Mouse (Mus musculus) liver, postnatal 0 days (tissue): ENCODE measurements around the gene Ptgds. TPM values are rescaled to one million over a fixed set of nuclear protein-coding genes. Genes with fewer than 3 reads are reported as not detected.
A peak's percentile ranks its signal among the peaks of the same experiment; 100 is the strongest.

ENCODE experiments used
- ATAC-seq: fragments of 200-750 bp; cut with Nextera tagmentation; 2 replicates; pipeline ENCODE4 v1.8.0; 2017; ENCODE audit warnings: mild to moderate bottlenecking, moderate library complexity
- DNase-seq: peaks from one replicate; pipeline ENCODE4 v3.0.0-alpha.2; 2016
- H3K27ac ChIP-seq: fragments of 300-500 bp; sonication (generic); 2 replicates; pipeline ENCODE4 v1.5.1; 2014; ENCODE audit warnings: antibody characterized with exemption, moderate library complexity, mild to moderate bottlenecking, low read depth
- H3K27me3 ChIP-seq: fragments of 300-500 bp; sonication (generic); 2 replicates; pipeline ENCODE4 v1.6.1; 2014; ENCODE audit warnings: low read length, control low read depth, mixed read lengths; ENCODE audit not compliant: insufficient read depth
- H3K36me3 ChIP-seq: fragments of 300-500 bp; sonication (generic); replicated peaks from 2 replicates; pipeline ENCODE4 v1.6.1; 2014; ENCODE audit warnings: mild to moderate bottlenecking, control low read depth, low read length, moderate library complexity, mixed read lengths; ENCODE audit not compliant: insufficient read depth
- H3K4me1 ChIP-seq: fragments of 300-500 bp; sonication (generic); 2 replicates; pipeline ENCODE4 v1.6.1; 2014; ENCODE audit warnings: antibody characterized with exemption, mild to moderate bottlenecking, control low read depth; ENCODE audit not compliant: insufficient read depth
- H3K4me2 ChIP-seq: fragments of 300-500 bp; sonication (generic); 2 replicates; pipeline ENCODE4 v1.6.1; 2014; ENCODE audit warnings: low read depth, mild to moderate bottlenecking, low read length, moderate library complexity, mixed read lengths
- H3K4me3 ChIP-seq: fragments of 300-500 bp; sonication (generic); 2 replicates; pipeline ENCODE4 v1.5.1; 2014; ENCODE audit warnings: low read depth, low read length
- H3K9ac ChIP-seq: fragments of 300-500 bp; sonication (generic); replicated peaks from 2 replicates; pipeline ENCODE4 v1.6.1; 2014; ENCODE audit warnings: mild to moderate bottlenecking, moderate library complexity
- H3K9me3 ChIP-seq: fragments of 300-500 bp; sonication (generic); 2 replicates; pipeline ENCODE4 v1.6.1; 2016; ENCODE audit warnings: mild to moderate bottlenecking, control low read depth, low read length, mixed read lengths
- CTCF ChIP-seq: sonication (generic); IDR thresholded peaks from 2 replicates; pipeline ENCODE4 v1.5.1; 2016; ENCODE audit warnings: antibody characterized with exemption, low read depth
- EP300 ChIP-seq: IDR thresholded peaks from 2 replicates; pipeline ENCODE4 v1.6.1; 2016; ENCODE audit warnings: antibody characterized with exemption, low read depth, mild to moderate bottlenecking
- WGBS: fragments of 180-500 bp; shearing (Covaris S2); extraction: QIAGEN DNeasy Blood & Tissue Kit; methylation state at CpG from one replicate; pipeline ENCODE4 v1.1.7; 2014; ENCODE audit not compliant: insufficient replicate concordance; 5-methylcytosine and 5-hydroxymethylcytosine counted together
- polyA plus RNA-seq: library from polyadenylated mRNA; unstranded; fragments of >200 nt; fragmentation: Nextera tagmentation; extraction: Ambion mirVana; gene quantifications from 2 replicates; pipeline ENCODE4 v1.2.1, GENCODE M21; 2015

Ptgds gene
- polyA plus RNA-seq, 1 experiment from 2014 or later: 1.0 TPM

DNA sequence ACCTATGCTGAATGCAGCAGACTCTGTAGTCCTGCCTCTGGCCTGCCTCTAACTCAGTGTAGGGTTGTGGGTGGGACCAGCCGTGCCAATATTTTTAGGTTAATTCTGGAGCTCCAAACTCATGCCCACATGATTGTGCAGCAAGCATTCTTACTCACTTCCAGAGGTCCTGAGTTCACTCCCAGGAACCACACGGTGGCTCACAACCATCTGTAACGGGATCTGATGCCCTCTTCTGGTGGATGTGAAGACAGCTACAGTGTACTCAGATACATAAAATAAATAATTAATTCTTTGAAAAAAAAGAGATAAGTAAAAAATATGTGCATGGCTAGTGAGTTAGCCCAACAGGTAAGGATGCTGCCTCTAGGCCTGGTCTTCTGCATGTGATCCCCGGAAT, 26.6 kb upstream of the Ptgds start:
- no peaks in the 10 kb centered on the region for H3K27me3 ChIP-seq
- 42% methylated on average over 4 of the region's 4 CpGs for WGBS
- H3K4me2 ChIP-seq: no peak overlapping the region
- TF ChIP-seq CTCF (peak; percentile 64), EP300 (no peak)
- no peaks in the 10 kb centered on the region for H3K9me3 ChIP-seq
- no peak overlapping the region for H3K4me3 ChIP-seq
- no peak overlapping the region for H3K9ac ChIP-seq
- DNase-seq: no peak
- no peaks in the 10 kb centered on the region for H3K36me3 ChIP-seq
- ATAC-seq: no peak
- no peak overlapping the region for H3K27ac ChIP-seq
- H3K4me1 ChIP-seq: peaks cover 14% of the 10 kb centered on the region

- Histone ChIP-seq H3K4me3 (no peak within 1 kb of the TSS), H3K9me3 (no peaks in the 10 kb centered on the region), H3K4me2 (no peak within 1 kb of the TSS), H3K36me3 (no peaks in the 10 kb centered on the region), H3K27me3 (no peaks in the 10 kb centered on the region), H3K9ac (no peak within 1 kb of the TSS), H3K27ac (no peak within 1 kb of the TSS), H3K4me1 (no peaks in the 10 kb centered on the region)
- DNase-seq (no peak), ATAC-seq (no peak)
- TF ChIP-seq CTCF (no peak), EP300 (no peak)
- WGBS: 77% methylated on average over 5 of the region's 5 CpGs
Observed at GRCm38 (mm10) chr2:25493476-25493961, 23.7 kb upstream of the Ptgds start, which contains the start of gene Lcn12. Gene Lcn12 (minus strand): TSS chr2:25493911.

GRCm38 (mm10) chr2:25492988-25493387, 23.1 kb upstream of the Ptgds start:
- no peaks in the 10 kb centered on the region for H3K9me3 ChIP-seq
- H3K4me1 ChIP-seq: no peaks in the 10 kb centered on the region
- H3K4me2 ChIP-seq: no peak overlapping the region
- no peak for DNase-seq
- H3K9ac ChIP-seq: no peak overlapping the region
- no peaks in the 10 kb centered on the region for H3K27me3 ChIP-seq
- no peaks in the 10 kb centered on the region for H3K36me3 ChIP-seq
- no peak overlapping the region for H3K4me3 ChIP-seq
- no peak overlapping the region for H3K27ac ChIP-seq
- TF ChIP-seq CTCF (no peak), EP300 (no peak)
- 73% methylated on average over 5 of the region's 5 CpGs for whole genome bisulfite sequencing
- ATAC-seq: no peak

GRCm38 (mm10) chr2:25488671-25489068, 18.8 kb upstream of the Ptgds start:
- ATAC-seq (no peak), DNase-seq (no peak)
- H3K9me3 ChIP-seq: no peaks in the 10 kb centered on the region
- TF ChIP-seq CTCF: no peak
- no peak for TF ChIP-seq EP300
- no peak overlapping the region for H3K27ac ChIP-seq
- peaks cover 9% of the 10 kb centered on the region; the same call in 1 of the 2 replicates for H3K4me1 ChIP-seq
- no peak overlapping the region for H3K4me3 ChIP-seq
- no peak overlapping the region for H3K9ac ChIP-seq
- no peak overlapping the region for H3K4me2 ChIP-seq
- no peaks in the 10 kb centered on the region for H3K27me3 ChIP-seq
- H3K36me3 ChIP-seq: no peaks in the 10 kb centered on the region
- WGBS: 69% methylated on average over 7 of the region's 7 CpGs

DNA sequence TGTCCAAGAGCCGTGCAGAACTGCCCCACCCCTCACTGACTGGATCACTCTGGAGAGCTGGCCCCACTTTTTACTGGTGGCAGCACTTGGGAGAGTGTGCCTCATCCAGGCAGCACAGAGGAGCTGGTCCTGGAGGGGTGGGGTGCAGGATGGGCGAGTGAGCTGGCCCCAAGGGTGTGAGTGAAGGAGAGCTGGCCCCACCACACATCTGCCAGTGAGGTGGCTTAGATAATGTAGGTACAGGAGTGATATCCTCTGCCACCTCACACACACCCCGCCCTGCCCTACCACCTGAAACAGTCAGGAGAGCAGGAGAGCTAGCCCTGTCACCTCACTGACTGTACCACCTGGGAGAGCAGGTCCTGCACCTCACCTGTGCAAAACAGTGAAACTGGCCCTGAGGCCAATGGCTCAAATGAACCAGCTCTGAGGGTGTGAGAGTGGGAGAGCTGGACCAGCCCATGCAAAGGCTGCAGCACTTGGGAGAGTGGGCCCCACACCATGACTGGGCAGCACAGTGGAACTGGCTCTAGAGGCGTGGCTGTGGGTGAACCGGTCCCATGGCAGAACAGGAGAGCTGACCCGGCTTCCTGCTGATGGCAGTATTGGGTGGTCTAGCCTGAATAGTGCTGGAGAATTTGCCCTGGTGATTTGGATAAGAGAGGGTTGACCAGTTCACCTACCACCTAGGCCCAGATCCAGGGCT, 18.3 kb upstream of the Ptgds start:
- TF ChIP-seq EP300 (no peak), CTCF (no peak)
- Histone ChIP-seq H3K27ac (no peak overlapping the region), H3K4me3 (no peak overlapping the region), H3K4me1 (peaks cover 9% of the 10 kb centered on the region; the same call in 1 of the 2 replicates), H3K36me3 (no peaks in the 10 kb centered on the region), H3K4me2 (no peak overlapping the region), H3K27me3 (no peaks in the 10 kb centered on the region), H3K9me3 (no peaks in the 10 kb centered on the region), H3K9ac (no peak overlapping the region)
- 80% methylated on average over 6 of the region's 6 CpGs for WGBS
- DNase-seq: no peak
- no peak for ATAC-seq

DNA sequence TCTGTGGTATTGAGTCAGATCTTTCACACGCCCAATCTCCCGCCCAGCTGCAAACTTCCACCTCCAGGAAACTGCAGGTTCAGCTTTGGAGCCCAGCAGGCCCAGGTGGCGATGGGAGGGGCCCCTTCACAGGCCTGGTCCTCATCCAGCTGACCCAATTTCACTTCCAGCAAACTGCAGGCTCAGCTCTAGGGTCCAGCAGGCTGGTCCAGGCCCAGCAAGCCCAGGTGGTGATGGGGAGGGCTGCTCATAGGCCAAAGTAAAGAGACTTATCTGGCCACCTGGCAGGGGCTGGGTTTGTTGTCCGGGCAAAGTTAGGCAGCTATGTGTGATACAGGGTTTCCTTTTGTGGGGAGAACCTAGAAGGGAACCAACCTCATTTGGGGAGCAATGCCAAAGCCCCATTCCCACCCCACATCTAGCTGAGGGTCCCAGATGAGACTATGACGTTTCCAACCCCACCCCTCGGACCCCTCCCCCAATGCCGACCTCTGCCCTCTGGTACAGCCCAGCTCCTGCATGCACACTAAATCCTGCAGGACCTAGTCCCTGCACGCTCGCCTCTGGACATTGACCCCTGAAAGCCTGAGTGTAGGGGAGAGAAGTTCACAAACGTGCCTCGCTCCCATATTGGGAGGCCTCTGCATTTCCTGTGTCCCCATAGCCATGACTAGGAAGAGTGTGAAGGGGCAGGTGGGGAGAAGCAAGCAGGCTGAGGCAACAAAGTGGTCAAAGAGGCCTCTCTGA, 15.2 kb upstream of the Ptgds start:
- TF ChIP-seq CTCF (no peak), EP300 (no peak)
- H3K27ac ChIP-seq: peak overlapping the region; percentile 44; the same call in 1 of the 2 replicates
- 54% methylated on average over 11 of the region's 11 CpGs for WGBS
- no peaks in the 10 kb centered on the region for H3K27me3 ChIP-seq
- DNase-seq (peak; percentile 40), ATAC-seq (peak; percentile 87)
- no peaks in the 10 kb centered on the region for H3K9me3 ChIP-seq
- no peak overlapping the region for H3K9ac ChIP-seq
- no peak overlapping the region for H3K4me3 ChIP-seq
- no peaks in the 10 kb centered on the region for H3K36me3 ChIP-seq
- H3K4me2 ChIP-seq: no peak overlapping the region
- H3K4me1 ChIP-seq: peaks cover 9% of the 10 kb centered on the region; the same call in 1 of the 2 replicates
